Mouse (Mus musculus): Measurements from ENCODE around the gene Id1. TPM values are rescaled to one million over a fixed set of nuclear protein-coding genes. Genes with fewer than 3 reads are reported as not detected.

Gene Id1
- polyA plus RNA-seq, 1 experiment from 2014 or later, result 76.1 TPM

DNA sequence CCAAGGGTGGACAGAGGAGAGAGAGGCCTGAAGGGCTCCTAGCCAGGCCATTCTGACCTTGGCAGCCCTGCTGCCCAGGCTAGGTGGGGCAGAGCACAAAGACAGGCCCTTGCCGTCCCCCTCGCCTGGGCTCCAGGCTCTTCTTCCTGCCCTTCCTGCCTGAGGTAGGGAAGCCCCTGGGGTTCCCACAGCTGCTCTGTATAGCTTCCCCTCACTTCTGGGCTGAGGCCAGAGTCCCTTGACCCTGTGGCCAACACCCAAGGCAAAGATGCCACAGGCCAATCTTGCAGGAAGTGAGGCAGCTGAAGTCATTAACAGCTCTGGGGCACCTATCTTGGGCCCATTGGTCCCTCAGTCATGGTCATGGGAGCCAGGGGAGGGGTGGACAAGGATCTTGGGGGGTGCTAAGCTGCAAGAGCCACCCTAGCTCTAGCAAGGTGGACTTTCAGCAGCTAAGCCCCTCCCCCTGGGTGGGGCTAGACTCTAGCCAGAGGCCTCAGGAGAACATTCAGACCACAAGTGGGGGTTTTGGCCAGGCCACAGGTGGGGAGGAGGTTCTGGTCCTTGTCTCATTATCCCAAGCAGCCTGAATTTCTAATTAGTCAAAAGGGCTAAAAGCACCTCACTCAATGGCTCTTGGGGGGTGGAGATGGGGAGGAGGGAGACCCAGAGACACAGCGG is 45.1 kb downstream of the Id1 start:
- WGBS, result 91% methylated on average over 3 of the region's 3 CpGs
- H3K4me1 ChIP-seq (replicated peaks; ENCODE audit: control insufficient read depth, insufficient read depth, low read length), result no peaks in the 10 kb centered on the region
- ATAC-seq, result peak; percentile 45
- no peak for TF ChIP-seq CTCF (IDR thresholded peaks at IDR 0.05; ENCODE audit: low read depth)
- H3K36me3 ChIP-seq (ENCODE audit: control insufficient read depth, insufficient read depth), result peaks cover 31% of the 10 kb centered on the region
- H3K4me3 ChIP-seq (ENCODE audit: low read depth, low read length), result no peak overlapping the region
- no peak overlapping the region for H3K4me2 ChIP-seq (replicated peaks; ENCODE audit: low read depth)
- H3K27me3 ChIP-seq (replicated peaks; ENCODE audit: control insufficient read depth, insufficient read depth, low read length), result no peaks in the 10 kb centered on the region
- H3K9me3 ChIP-seq (ENCODE audit: control insufficient read depth), result no peaks in the 10 kb centered on the region
- no peak overlapping the region for H3K9ac ChIP-seq (ENCODE audit: low read depth, low read length)
- H3K27ac ChIP-seq (ENCODE audit: low read depth, low read length), result peak overlapping the region; percentile 50

GRCm38 (mm10) chr2:152782656-152783055 is 46.6 kb downstream of the Id1 start:
- Histone ChIP-seq H3K4me3 (ENCODE audit: low read depth, low read length) (no peak overlapping the region), H3K27ac (ENCODE audit: low read depth, low read length) (no peak overlapping the region), H3K9ac (ENCODE audit: low read depth, low read length) (no peak overlapping the region), H3K4me2 (replicated peaks; ENCODE audit: low read depth) (no peak overlapping the region), H3K9me3 (ENCODE audit: control insufficient read depth) (no peaks in the 10 kb centered on the region), H3K4me1 (replicated peaks; ENCODE audit: control insufficient read depth, insufficient read depth, low read length) (no peaks in the 10 kb centered on the region), H3K27me3 (replicated peaks; ENCODE audit: control insufficient read depth, insufficient read depth, low read length) (no peaks in the 10 kb centered on the region), H3K36me3 (ENCODE audit: control insufficient read depth, insufficient read depth) (peaks cover 31% of the 10 kb centered on the region)
- 69% methylated on average over 5 of the region's 5 CpGs for WGBS
- TF ChIP-seq CTCF (IDR thresholded peaks at IDR 0.05; ENCODE audit: low read depth), result no peak
- ATAC-seq, result no peak

DNA sequence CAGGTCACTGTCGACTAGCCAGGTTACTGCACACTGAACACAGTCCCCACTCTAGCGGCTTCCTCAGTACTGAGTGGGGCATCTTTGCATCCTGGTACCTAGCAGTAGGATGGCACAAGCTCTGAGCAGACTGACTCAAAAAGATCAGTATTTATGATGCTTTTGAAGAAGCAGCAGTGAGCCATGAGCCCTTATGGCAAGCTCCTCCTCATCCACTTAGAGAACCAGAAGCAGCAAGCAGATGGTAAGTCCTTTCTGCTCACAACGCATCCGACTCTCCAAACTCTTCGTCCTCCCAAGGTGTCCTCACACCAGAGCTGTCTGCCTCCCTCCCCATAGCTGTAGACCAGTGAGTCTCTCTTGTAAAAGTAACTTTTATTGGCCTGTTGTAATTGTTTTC is 47.2 kb downstream of the Id1 start:
- H3K4me3 ChIP-seq (ENCODE audit: low read depth, low read length), result no peak overlapping the region
- H3K27ac ChIP-seq (ENCODE audit: low read depth, low read length), result no peak overlapping the region
- no peak overlapping the region for H3K4me2 ChIP-seq (replicated peaks; ENCODE audit: low read depth)
- H3K9ac ChIP-seq (ENCODE audit: low read depth, low read length), result no peak overlapping the region
- no peaks in the 10 kb centered on the region for H3K27me3 ChIP-seq (replicated peaks; ENCODE audit: control insufficient read depth, insufficient read depth, low read length)
- H3K4me1 ChIP-seq (replicated peaks; ENCODE audit: control insufficient read depth, insufficient read depth, low read length), result no peaks in the 10 kb centered on the region
- WGBS, result 92% methylated on average over 5 of the region's 5 CpGs
- H3K9me3 ChIP-seq (ENCODE audit: control insufficient read depth), result no peaks in the 10 kb centered on the region
- ATAC-seq, result no peak
- TF ChIP-seq CTCF (IDR thresholded peaks at IDR 0.05; ENCODE audit: low read depth), result no peak
- H3K36me3 ChIP-seq (ENCODE audit: control insufficient read depth, insufficient read depth), result peaks cover 31% of the 10 kb centered on the region

- Histone ChIP-seq H3K27ac (ENCODE audit: low read depth, low read length) (peak overlapping the region; percentile 58; the same call in 1 of the 2 replicates), H3K9ac (ENCODE audit: low read depth, low read length) (no peak overlapping the region), H3K36me3 (ENCODE audit: control insufficient read depth, insufficient read depth) (peaks cover 26% of the 10 kb centered on the region), H3K4me2 (replicated peaks; ENCODE audit: low read depth) (no peak overlapping the region), H3K4me3 (ENCODE audit: low read depth, low read length) (no peak overlapping the region), H3K4me1 (replicated peaks; ENCODE audit: control insufficient read depth, insufficient read depth, low read length) (no peaks in the 10 kb centered on the region), H3K27me3 (replicated peaks; ENCODE audit: control insufficient read depth, insufficient read depth, low read length) (no peaks in the 10 kb centered on the region), H3K9me3 (ENCODE audit: control insufficient read depth) (no peaks in the 10 kb centered on the region)
- 69% methylated on average over 8 of the region's 8 CpGs for WGBS
- TF ChIP-seq CTCF (IDR thresholded peaks at IDR 0.05; ENCODE audit: low read depth), result no peak
- 0 out of 2 replicates have a peak, but pooled peaks have one; percentile 19 for ATAC-seq
Observed at GRCm38 (mm10) chr2:152784640-152785039, 48.6 kb downstream of the Id1 start.

GRCm38 (mm10) chr2:152785446-152786350 is 49.6 kb downstream of the Id1 start:
- H3K27ac ChIP-seq (ENCODE audit: low read depth, low read length), result peak overlapping the region; percentile 58; the same call in 1 of the 2 replicates
- TF ChIP-seq CTCF (IDR thresholded peaks at IDR 0.05; ENCODE audit: low read depth), result no peak
- H3K4me2 ChIP-seq (replicated peaks; ENCODE audit: low read depth), result 0 out of 2 replicates have a peak overlapping the region, but pooled peaks have one; percentile 6
- no peak overlapping the region for H3K4me3 ChIP-seq (ENCODE audit: low read depth, low read length)
- H3K36me3 ChIP-seq (ENCODE audit: control insufficient read depth, insufficient read depth), result peaks cover 20% of the 10 kb centered on the region
- H3K9ac ChIP-seq (ENCODE audit: low read depth, low read length), result no peak overlapping the region
- H3K4me1 ChIP-seq (replicated peaks; ENCODE audit: control insufficient read depth, insufficient read depth, low read length), result no peaks in the 10 kb centered on the region
- no peaks in the 10 kb centered on the region for H3K9me3 ChIP-seq (ENCODE audit: control insufficient read depth)
- peak; percentile 5; the same call in 1 of the 2 replicates for ATAC-seq
- H3K27me3 ChIP-seq (replicated peaks; ENCODE audit: control insufficient read depth, insufficient read depth, low read length), result no peaks in the 10 kb centered on the region
- WGBS, result 30% methylated on average over 18 of the region's 18 CpGs

Small RNA genes within 50 kb of the gene (microRNA-seq; reads per million reads assigned to microRNA genes)
- not detected for gene Gm23802

Other genes starting within 250 kb of the Id1 start
- gene Defb22, start 246.1 kb upstream of the Id1 start, polyA plus RNA-seq (2015; fragmentation: Nextera tagmentation; extraction: Ambion mirVana), result not detected in 2 replicates
- not detected in 2 replicates for gene Defb26, start 224.6 kb upstream of the Id1 start, polyA plus RNA-seq (2015; fragmentation: Nextera tagmentation; extraction: Ambion mirVana)
- gene Defb28, start 218.0 kb upstream of the Id1 start, polyA plus RNA-seq (2015; fragmentation: Nextera tagmentation; extraction: Ambion mirVana), result not detected in 2 replicates
- not detected in 2 replicates for gene Defb29, start 196.2 kb upstream of the Id1 start, polyA plus RNA-seq (2015; fragmentation: Nextera tagmentation; extraction: Ambion mirVana)
- gene Gm17416, start 166.9 kb upstream of the Id1 start, polyA plus RNA-seq (2015; fragmentation: Nextera tagmentation; extraction: Ambion mirVana), result not detected in 2 replicates
- gene Defb21, start 163.5 kb upstream of the Id1 start, polyA plus RNA-seq (2015; fragmentation: Nextera tagmentation; extraction: Ambion mirVana), result not detected in 2 replicates
- 0.35 and 0.77 TPM in 2 replicates for gene Defb19, start 155.9 kb upstream of the Id1 start, polyA plus RNA-seq (2015; fragmentation: Nextera tagmentation; extraction: Ambion mirVana)
- not detected in 2 replicates for gene Defb45, start 136.9 kb upstream of the Id1 start, polyA plus RNA-seq (2015; fragmentation: Nextera tagmentation; extraction: Ambion mirVana)
- not detected in 2 replicates for gene Defb36, start 131.9 kb upstream of the Id1 start, polyA plus RNA-seq (2015; fragmentation: Nextera tagmentation; extraction: Ambion mirVana)
- 0.72 TPM in 1 of 2 replicates, not detected in the other for gene Defb25, start 113.2 kb upstream of the Id1 start, polyA plus RNA-seq (2015; fragmentation: Nextera tagmentation; extraction: Ambion mirVana)
- 5.9 and 6.4 TPM in 2 replicates for gene Rem1, start 109.3 kb upstream of the Id1 start, polyA plus RNA-seq (2015; fragmentation: Nextera tagmentation; extraction: Ambion mirVana)
- gene H13, start 66.8 kb upstream of the Id1 start, polyA plus RNA-seq (2015; fragmentation: Nextera tagmentation; extraction: Ambion mirVana), result 110 and 111 TPM in 2 replicates
- 19.0 and 21.5 TPM in 2 replicates for gene Mcts2, start 49.2 kb upstream of the Id1 start, polyA plus RNA-seq (2015; fragmentation: Nextera tagmentation; extraction: Ambion mirVana)
- gene Cox4i2, start 17.9 kb downstream of the Id1 start, polyA plus RNA-seq (2015; fragmentation: Nextera tagmentation; extraction: Ambion mirVana), result 9.3 and 9.5 TPM in 2 replicates
- gene Bcl2l1, start 95.5 kb downstream of the Id1 start, polyA plus RNA-seq (2015; fragmentation: Nextera tagmentation; extraction: Ambion mirVana), result 58.5 and 62.5 TPM in 2 replicates
- 15.3 and 16.1 TPM in 2 replicates for gene Tpx2, start 111.7 kb downstream of the Id1 start, polyA plus RNA-seq (2015; fragmentation: Nextera tagmentation; extraction: Ambion mirVana)
- gene Mylk2, start 175.1 kb downstream of the Id1 start, polyA plus RNA-seq (2015; fragmentation: Nextera tagmentation; extraction: Ambion mirVana), result 0.07 TPM in 1 of 2 replicates, not detected in the other
- gene Foxs1, start 197.0 kb downstream of the Id1 start, polyA plus RNA-seq (2015; fragmentation: Nextera tagmentation; extraction: Ambion mirVana), result 2.1 and 2.9 TPM in 2 replicates
- 0.13 TPM in 1 of 2 replicates, not detected in the other for gene Dusp15, start 215.4 kb downstream of the Id1 start, polyA plus RNA-seq (2015; fragmentation: Nextera tagmentation; extraction: Ambion mirVana)
- gene Ttll9, start 226.2 kb downstream of the Id1 start, polyA plus RNA-seq (2015; fragmentation: Nextera tagmentation; extraction: Ambion mirVana), result 0.65 TPM in 1 of 2 replicates, not detected in the other